Mouse (Mus musculus) bone marrow macrophage, adult 2 months (primary cell): ENCODE results near the gene Map4k5. TPM values are rescaled to one million over a fixed set of nuclear protein-coding genes. Genes with fewer than 3 reads are reported as not detected.

ENCODE experiments used
- H3K27ac ChIP-seq: 2 replicates; pipeline ENCODE4 v1.5.1; 2012; ENCODE audit warnings: low read depth, low read length; ENCODE audit not compliant: insufficient read depth
- H3K4me1 ChIP-seq: 2 replicates; pipeline ENCODE4 v1.6.1; 2012; ENCODE audit warnings: low read length; ENCODE audit not compliant: control insufficient read depth, insufficient read depth
- H3K4me3 ChIP-seq: 2 replicates; pipeline ENCODE4 v1.5.1; 2012; ENCODE audit warnings: mild to moderate bottlenecking, low read length, moderate library complexity; ENCODE audit not compliant: insufficient read depth
- CTCF ChIP-seq: IDR thresholded peaks from 2 replicates; pipeline ENCODE4 v1.5.1; 2012; ENCODE audit warnings: low read depth, mild to moderate bottlenecking, low read length, moderate library complexity
- POLR2A ChIP-seq: IDR thresholded peaks from 2 replicates; pipeline ENCODE4 v1.6.1; 2012; ENCODE audit warnings: mild to moderate bottlenecking, low read depth, low read length, borderline replicate concordance
- polyA plus RNA-seq: library from polyadenylated mRNA; stranded (reverse); fragments of >200 nt; gene quantifications from 2 replicates; pipeline ENCODE4 v1.2.4, GENCODE M21; 2012; ENCODE audit not compliant: missing spikeins, insufficient read depth, insufficient read length

The Map4k5 gene
- polyA plus RNA-seq, 1 experiment = 8.2 TPM

DNA sequence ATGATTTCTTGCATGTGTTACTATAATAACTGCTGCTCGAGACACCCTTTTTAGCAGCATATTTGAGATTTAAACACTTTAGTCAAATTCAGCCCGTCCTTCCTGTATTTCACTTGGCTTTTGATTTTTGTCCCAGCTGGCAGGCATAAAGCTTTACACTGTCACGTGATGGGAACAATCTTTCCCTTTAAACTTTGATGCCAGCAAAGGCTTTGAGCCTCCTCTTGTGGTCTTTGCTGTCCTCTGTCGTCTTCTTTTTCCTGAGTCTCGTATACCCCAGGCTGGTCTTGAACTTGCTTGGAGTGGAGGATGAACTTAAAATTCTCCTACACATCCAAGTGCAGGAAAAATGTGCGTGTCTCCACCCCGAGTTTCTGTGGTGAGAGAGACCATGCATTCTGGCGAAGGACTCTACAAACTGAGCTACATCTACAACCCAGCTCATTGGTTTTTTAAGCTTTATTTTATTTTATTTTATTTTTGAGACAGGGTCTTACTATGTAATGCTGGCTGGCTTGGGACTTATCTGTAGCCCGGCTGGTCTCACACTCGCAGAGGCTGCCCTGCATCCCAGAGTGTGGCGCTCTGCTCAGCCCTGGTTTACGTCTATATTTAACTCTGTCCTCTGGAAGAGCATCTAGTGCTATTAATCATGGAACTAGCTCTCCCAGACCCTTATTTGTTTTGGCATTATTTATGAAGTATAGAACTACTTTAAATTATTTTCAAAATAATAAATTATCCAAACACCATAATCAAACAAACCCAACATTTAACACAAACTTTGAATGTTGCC is 44.7 kb downstream of the Map4k5 start:
- Histone ChIP-seq H3K4me3 (no peak overlapping the region), H3K27ac (no peak overlapping the region), H3K4me1 (no peaks in the 10 kb centered on the region)
- TF ChIP-seq CTCF (no peak), POLR2A (no peak)

GRCm38 (mm10) chr12:69846499-69846898 is 46.5 kb downstream of the Map4k5 start:
- no peak for TF ChIP-seq POLR2A
- TF ChIP-seq CTCF = no peak
- no peaks in the 10 kb centered on the region for H3K4me1 ChIP-seq
- no peak overlapping the region for H3K4me3 ChIP-seq
- no peak overlapping the region for H3K27ac ChIP-seq

DNA sequence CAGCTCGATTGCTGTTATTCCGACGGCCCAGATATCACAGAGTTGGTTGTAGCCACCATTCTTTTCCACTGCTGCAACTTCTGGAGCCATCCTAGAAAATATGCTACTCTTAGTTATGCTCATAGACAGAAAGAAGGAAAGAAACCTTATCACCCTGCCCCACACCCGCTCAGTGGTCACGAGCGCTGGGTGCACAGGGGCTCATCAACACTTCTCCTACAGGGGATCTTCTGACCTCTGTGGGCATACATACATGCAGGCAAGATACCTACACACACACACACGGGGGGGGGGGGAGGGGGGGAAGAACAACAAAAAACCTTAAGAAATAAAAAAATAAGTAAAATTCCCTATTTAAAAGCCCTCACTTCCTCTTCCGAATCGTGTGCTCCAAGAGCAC is 47.3 kb downstream of the Map4k5 start:
- TF ChIP-seq POLR2A = no peak
- no peak for TF ChIP-seq CTCF
- Histone ChIP-seq H3K27ac (no peak overlapping the region), H3K4me1 (no peaks in the 10 kb centered on the region), H3K4me3 (no peak overlapping the region)

- TF ChIP-seq POLR2A (no peak), CTCF (no peak)
- Histone ChIP-seq H3K27ac (no peak overlapping the region), H3K4me3 (no peak overlapping the region), H3K4me1 (peaks cover under 1% of the 10 kb centered on the region; the same call in 1 of the 2 replicates)
These were observed 49.2 kb downstream of the Map4k5 start for GRCm38 (mm10) chr12:69843531-69844445.

GRCm38 (mm10) chr12:69838376-69838775 is 54.6 kb downstream of the Map4k5 start:
- Histone ChIP-seq H3K4me1 (peaks cover 7% of the 10 kb centered on the region), H3K27ac (no peak overlapping the region), H3K4me3 (no peak overlapping the region)
- TF ChIP-seq CTCF = no peak
- TF ChIP-seq POLR2A = no peak

DNA sequence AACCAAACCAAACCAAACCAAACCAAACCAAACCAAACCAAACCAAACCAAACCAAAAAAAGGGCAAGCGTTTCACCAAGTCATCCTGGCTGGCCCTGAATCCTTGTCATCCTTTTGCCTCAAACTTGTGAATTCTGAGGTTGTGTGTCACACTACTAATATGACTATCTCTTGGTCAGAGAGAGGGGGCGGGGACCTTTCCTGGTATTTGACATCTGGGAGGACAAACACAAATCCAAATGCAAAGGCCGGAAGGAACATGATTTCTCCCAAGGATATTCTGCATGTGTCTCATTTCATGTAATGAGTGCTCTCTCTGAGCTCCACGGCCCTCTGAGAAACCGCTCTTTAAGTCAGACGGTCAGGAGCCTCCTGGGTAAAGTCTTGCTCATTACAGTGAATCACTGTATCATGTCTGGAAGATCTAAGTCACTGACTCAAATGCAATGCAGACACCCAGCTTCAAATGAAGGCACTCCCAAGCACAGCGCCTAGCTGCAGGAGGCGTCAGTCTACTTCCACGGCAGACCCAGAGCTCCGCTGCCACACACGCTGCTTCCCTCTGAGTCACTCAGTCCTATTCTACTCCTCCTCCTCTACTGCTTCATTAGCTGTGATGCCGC is 58.9 kb downstream of the Map4k5 start:
- no peak overlapping the region for H3K4me3 ChIP-seq
- TF ChIP-seq CTCF (no peak), POLR2A (no peak)
- no peak overlapping the region for H3K27ac ChIP-seq
- peaks cover 7% of the 10 kb centered on the region for H3K4me1 ChIP-seq

DNA sequence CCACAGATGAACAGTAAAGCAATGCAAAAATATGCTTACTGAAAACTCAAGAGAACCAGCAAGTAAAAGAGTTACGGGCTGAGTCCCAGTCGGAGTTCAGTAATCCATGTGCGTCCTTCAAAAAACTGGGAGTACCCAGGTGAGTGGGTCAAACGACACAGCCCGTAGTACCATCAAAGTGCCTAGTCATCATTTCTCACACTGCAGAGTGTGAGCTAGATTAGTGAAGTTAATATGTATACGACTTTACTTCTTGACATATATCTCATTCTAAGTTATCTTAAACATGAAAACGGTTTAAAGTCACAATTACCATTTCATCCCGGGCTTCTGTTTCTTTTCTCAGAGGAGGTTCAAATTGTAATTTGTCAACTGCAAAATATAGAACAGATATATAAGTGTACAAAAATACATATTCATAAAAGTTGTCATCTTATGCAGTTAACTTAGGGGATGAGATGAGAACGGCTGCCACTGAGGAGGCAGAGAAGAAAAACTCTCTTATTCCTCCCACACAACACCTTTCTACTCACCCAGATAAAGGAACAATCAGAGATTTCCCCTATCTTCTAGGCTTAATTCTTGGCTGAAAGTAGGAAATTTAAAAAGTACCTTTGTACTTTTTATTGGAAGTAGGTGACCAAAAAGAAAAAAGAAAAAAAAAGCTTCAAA is 61.6 kb downstream of the Map4k5 start:
- TF ChIP-seq CTCF (no peak), POLR2A (no peak)
- no peak overlapping the region for H3K27ac ChIP-seq
- no peak overlapping the region for H3K4me3 ChIP-seq
- H3K4me1 ChIP-seq = no peaks in the 10 kb centered on the region

GRCm38 (mm10) chr12:69828214-69828613 is 64.8 kb downstream of the Map4k5 start:
- Histone ChIP-seq H3K27ac (no peak overlapping the region), H3K4me1 (no peaks in the 10 kb centered on the region), H3K4me3 (no peak overlapping the region)
- TF ChIP-seq CTCF (no peak), POLR2A (no peak)

DNA sequence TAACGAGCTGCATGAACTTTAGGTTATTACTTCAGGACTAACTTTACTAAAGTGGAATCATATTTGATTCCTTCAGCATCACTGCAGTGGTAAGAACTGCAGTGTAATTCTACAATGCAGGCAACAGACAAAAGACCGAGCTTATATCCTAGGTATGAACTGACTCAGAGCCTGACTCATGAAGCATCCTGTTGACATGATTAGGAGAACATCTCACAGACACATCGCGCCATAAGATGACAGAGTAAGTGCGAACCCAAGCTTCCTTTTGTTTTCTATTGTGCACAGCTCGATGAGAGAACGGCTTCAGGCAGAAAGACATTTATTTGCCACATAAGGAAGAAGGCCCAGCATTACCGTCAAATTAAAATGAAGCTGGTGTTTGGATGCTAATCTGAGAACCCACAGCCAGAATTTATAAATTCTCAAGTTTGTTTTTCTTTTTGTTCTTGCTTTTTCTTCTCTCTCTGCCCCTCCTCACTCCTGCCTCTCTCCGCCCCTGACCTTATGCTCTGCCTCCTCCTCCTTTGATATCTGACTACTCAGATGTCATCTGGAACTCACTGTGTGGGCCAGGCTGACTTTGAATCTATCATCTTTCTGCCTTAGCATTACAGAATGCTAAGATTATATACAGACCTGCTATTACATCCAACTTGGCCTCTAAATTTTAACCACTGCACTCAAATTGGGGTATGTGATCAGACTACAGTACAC is 68.0 kb downstream of the Map4k5 start:
- no peak overlapping the region for H3K27ac ChIP-seq
- H3K4me1 ChIP-seq = no peaks in the 10 kb centered on the region
- TF ChIP-seq CTCF (no peak), POLR2A (no peak)
- no peak overlapping the region for H3K4me3 ChIP-seq
